Mouse (Mus musculus): ENCODE measurements around the gene Tesk2.

DNA sequence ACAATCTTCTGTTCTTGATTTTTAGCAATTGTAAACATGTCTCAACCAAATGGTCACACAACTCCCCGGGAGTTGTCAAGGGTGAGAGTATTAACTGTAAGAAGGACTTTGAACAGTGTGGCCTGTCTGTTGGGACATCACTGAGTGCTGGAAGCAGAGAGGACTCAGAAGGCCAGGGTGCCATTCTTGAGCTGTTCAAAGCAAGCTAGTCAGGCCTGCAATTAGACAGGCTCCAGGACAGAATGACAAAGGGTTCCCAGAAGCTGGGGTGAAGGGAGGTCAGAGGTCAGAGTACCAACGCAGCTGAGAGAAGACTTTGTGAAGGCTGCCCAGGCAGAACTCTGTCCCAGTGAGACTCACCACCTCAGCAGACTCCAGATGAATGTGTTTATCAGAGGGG lies 118.3 kb downstream of the Tesk2 start:
- TF ChIP-seq MAFK (IDR thresholded peaks at IDR 0.05; ENCODE audit: insufficient read depth, low read depth, low read length): no peak
- TF ChIP-seq ZNF384 (IDR thresholded peaks at IDR 0.05; ENCODE audit: low read depth, low read length): no peak
- no peak for TF ChIP-seq ZC3H11A (IDR thresholded peaks at IDR 0.05; ENCODE audit: borderline replicate concordance, low read depth, low read length)
